Comparison of ENCODE assay signal across 34 mouse cellular contexts in genomic region chr2:49367546-49367917, GRCm38 (mm10).
DNase-seq lines count a peak whose midpoint lies in the region; ATAC-seq and TF ChIP-seq lines count a peak whose summit lies in the region.
"Had no signal": no experiment of that assay in that cellular context is flagged by ENCODE, and none has a peak within 500 bp of the region (broad histone marks: within the 10 kb centered on the region; RNA-seq: fewer than 3 reads in every experiment).

No protein-coding gene starts in this region.

- peaks cover 13% of the 10 kb centered on the region for H3K4me1 ChIP-seq in heart, embryonic 11.5 days (ENCODE audit: control insufficient read depth, insufficient read depth, low read length)
- H3K4me1 ChIP-seq in heart, embryonic 16.5 days (ENCODE audit: control insufficient read depth, insufficient read depth, low read length), result peaks cover 11% of the 10 kb centered on the region
- peaks cover 79% of the 10 kb centered on the region for H3K4me1 ChIP-seq in E14TG2a.4 (replicated peaks; ENCODE audit: low read depth, low read length)
- H3K4me1 ChIP-seq: forebrain, embryonic 15.5 days; hindbrain, embryonic 15.5 days; liver, embryonic 12.5 days; megakaryocyte, embryonic 14.5 days; midbrain, embryonic 12.5 days; neural tube, embryonic 12.5 days had no signal

- no peak for ATAC-seq in heart, embryonic 11.5 days (replicated peaks; ENCODE audit: insufficient number of reproducible peaks, low FRiP score, low TSS enrichment)
- ATAC-seq in heart, embryonic 16.5 days (replicated peaks; ENCODE audit: extremely low read depth, insufficient read depth, low FRiP score), result peak; percentile 66
- ATAC-seq in megakaryocyte, adult 5-6 weeks (ENCODE audit: poor library complexity, severe bottlenecking), result no peak
- ATAC-seq: activated CD4-positive, CD25-positive, alpha-beta regulatory T cell, adult 4 months; CD4-positive, CD25-positive, alpha-beta regulatory T cell, adult 4 months; forebrain, embryonic 15.5 days; inflammation-experienced regulatory T-cells, adult 6 months; liver, embryonic 12.5 days; liver, postnatal 0 days had no signal

- WGBS in heart, embryonic 11.5 days (ENCODE audit: insufficient replicate concordance), result 32% methylated on average over 17 of the region's 17 CpGs
- 30% methylated on average over 17 of the region's 17 CpGs for WGBS in heart, embryonic 16.5 days

- no peak overlapping the region for H3K4me3 ChIP-seq in heart, embryonic 11.5 days (ENCODE audit: low read depth, low read length)
- H3K4me3 ChIP-seq in heart, embryonic 16.5 days (ENCODE audit: low read length), result no peak overlapping the region
- 0 out of 2 replicates have a peak overlapping the region, but pooled peaks have one; percentile 17 for H3K4me3 ChIP-seq in E14TG2a.4 (replicated peaks; ENCODE audit: low read length)
- H3K4me3 ChIP-seq: embryonic facial prominence, embryonic 13.5 days; forebrain, embryonic 10.5 days; forebrain, embryonic 15.5 days; gastrocnemius, adult 2 months; hindbrain, embryonic 10.5 days; hindbrain, embryonic 15.5 days; liver, embryonic 12.5 days; megakaryocyte, embryonic 14.5 days; midbrain, embryonic 12.5 days; myocyte; neural tube, embryonic 12.5 days had no signal

- H3K9me3 ChIP-seq in heart, embryonic 11.5 days (replicated peaks; ENCODE audit: control insufficient read depth, low read length), result no peaks in the 10 kb centered on the region
- no peaks in the 10 kb centered on the region for H3K9me3 ChIP-seq in heart, embryonic 16.5 days (replicated peaks; ENCODE audit: control insufficient read depth, low read length)
- H3K9me3 ChIP-seq in E14TG2a.4 (ENCODE audit: low read length), result no peaks in the 10 kb centered on the region
- H3K9me3 ChIP-seq: embryonic facial prominence, embryonic 13.5 days; forebrain, embryonic 10.5 days; forebrain, embryonic 15.5 days; hindbrain, embryonic 10.5 days; hindbrain, embryonic 15.5 days; liver, embryonic 12.5 days; megakaryocyte, embryonic 14.5 days; midbrain, embryonic 12.5 days; neural tube, embryonic 12.5 days had no signal

- DNase-seq in heart, adult 8-10 months (ENCODE audit: low spot score), result no peak
- DNase-seq in heart, postnatal 14 days, result no peak
- DNase-seq in adrenal gland, postnatal 25 days, result peak; percentile 6
- DNase-seq in kidney, adult 9 months, result no peak
- DNase-seq: cerebellum, adult 11-12 months; cerebellum, postnatal 10 days; gastrocnemius, adult 2 months; gastrocnemius, postnatal 36 days; kidney, adult 8-10 months; kidney, postnatal 10 days; layer of hippocampus, postnatal 36 days; left cerebral cortex, postnatal 4 days; liver, postnatal 0 days; lung, postnatal 36 days; right cerebral cortex, postnatal 4 days; thymus, adult 2 months; thymus, postnatal 4 days had no signal

- peak overlapping the region; percentile 35; the same call in 1 of the 2 replicates for H3K4me2 ChIP-seq in heart, embryonic 11.5 days
- H3K4me2 ChIP-seq in heart, embryonic 16.5 days (ENCODE audit: low read depth, low read length), result peak overlapping the region; percentile 44
- H3K4me2 ChIP-seq: embryonic facial prominence, embryonic 13.5 days; forebrain, embryonic 15.5 days; hindbrain, embryonic 15.5 days; liver, embryonic 12.5 days; midbrain, embryonic 12.5 days; neural tube, embryonic 12.5 days had no signal

- no peaks in the 10 kb centered on the region for H3K36me3 ChIP-seq in heart, embryonic 11.5 days (ENCODE audit: control insufficient read depth, insufficient read depth, low read length)
- H3K36me3 ChIP-seq in heart, embryonic 16.5 days (ENCODE audit: control insufficient read depth, insufficient read depth), result no peaks in the 10 kb centered on the region
- H3K36me3 ChIP-seq in E14TG2a.4 (ENCODE audit: insufficient read depth, low read length), result no peaks in the 10 kb centered on the region
- H3K36me3 ChIP-seq: embryonic facial prominence, embryonic 13.5 days; forebrain, embryonic 10.5 days; forebrain, embryonic 15.5 days; hindbrain, embryonic 10.5 days; hindbrain, embryonic 15.5 days; liver, embryonic 12.5 days; midbrain, embryonic 12.5 days; neural tube, embryonic 12.5 days had no signal

- H3K9ac ChIP-seq in heart, embryonic 11.5 days (ENCODE audit: low read depth, low read length), result no peak overlapping the region
- no peak overlapping the region for H3K9ac ChIP-seq in heart, embryonic 16.5 days (ENCODE audit: low read length)
- H3K9ac ChIP-seq: embryonic facial prominence, embryonic 13.5 days; forebrain, embryonic 15.5 days; hindbrain, embryonic 15.5 days; liver, embryonic 12.5 days; liver, postnatal 0 days; midbrain, embryonic 12.5 days; neural tube, embryonic 12.5 days had no signal

- H3K27ac ChIP-seq in heart, embryonic 11.5 days (ENCODE audit: low read depth, low read length), result no peak overlapping the region
- no peak overlapping the region for H3K27ac ChIP-seq in heart, embryonic 16.5 days (ENCODE audit: low read length)
- H3K27ac ChIP-seq: embryonic facial prominence, embryonic 13.5 days; forebrain, embryonic 10.5 days; forebrain, embryonic 15.5 days; gastrocnemius, adult 2 months; hindbrain, embryonic 10.5 days; hindbrain, embryonic 15.5 days; liver, embryonic 12.5 days; midbrain, embryonic 12.5 days; neural tube, embryonic 12.5 days had no signal

- no peak for TF ChIP-seq CTCF in E14TG2a.4 (conservative IDR thresholded peaks at IDR 0.05; ENCODE audit: low read length)

- intact Hi-C loops in heart, postnatal 14 days (cut with DNase I), result loop anchor here (10.0 kb wide), 1 partner anchor 77 kb away; no protein-coding TSS in a partner anchor

- H3K27me3 ChIP-seq in heart, embryonic 11.5 days (ENCODE audit: control insufficient read depth, insufficient read depth, low read length), result no peaks in the 10 kb centered on the region
- H3K27me3 ChIP-seq in heart, embryonic 16.5 days (ENCODE audit: control insufficient read depth, insufficient read depth, low read length), result no peaks in the 10 kb centered on the region
- H3K27me3 ChIP-seq in E14TG2a.4 (ENCODE audit: insufficient read depth, low read length), result no peaks in the 10 kb centered on the region
- H3K27me3 ChIP-seq: embryonic facial prominence, embryonic 13.5 days; forebrain, embryonic 15.5 days; hindbrain, embryonic 15.5 days; liver, embryonic 12.5 days; midbrain, embryonic 12.5 days; neural tube, embryonic 12.5 days had no signal
